Mouse (Mus musculus) E14TG2a.4 (cell line): ENCODE measurements around the gene Rbpj.

Source experiments
- H3K27me3 ChIP-seq: 2 replicates; pipeline ENCODE4 v1.6.1; 2014; ENCODE audit warnings: low read length, control low read depth; ENCODE audit not compliant: insufficient read depth
- H3K36me3 ChIP-seq: 2 replicates; pipeline ENCODE4 v1.6.1; 2014; ENCODE audit warnings: low read length, control low read depth; ENCODE audit not compliant: insufficient read depth
- H3K4me1 ChIP-seq: replicated peaks from 2 replicates; pipeline ENCODE4 v1.6.1; 2014; ENCODE audit warnings: low read depth, low read length, control low read depth
- H3K4me3 ChIP-seq: replicated peaks from 2 replicates; pipeline ENCODE4 v1.5.1; 2014; ENCODE audit warnings: mild to moderate bottlenecking, low read length
- H3K9me3 ChIP-seq: 2 replicates; pipeline ENCODE4 v1.6.1; 2014; ENCODE audit warnings: low read length, control low read depth
- CTCF ChIP-seq: conservative IDR thresholded peaks from 2 replicates; pipeline ENCODE4 v1.5.1; 2014; ENCODE audit warnings: low read length
- NANOG ChIP-seq: IDR thresholded peaks from 2 replicates; pipeline ENCODE4 v1.6.1; 2014; ENCODE audit warnings: borderline replicate concordance, low read length, mixed read lengths
- POU5F1 ChIP-seq: IDR thresholded peaks from 2 replicates; pipeline ENCODE4 v1.6.1; 2014; ENCODE audit warnings: low read length, borderline replicate concordance

The Rbpj gene

DNA sequence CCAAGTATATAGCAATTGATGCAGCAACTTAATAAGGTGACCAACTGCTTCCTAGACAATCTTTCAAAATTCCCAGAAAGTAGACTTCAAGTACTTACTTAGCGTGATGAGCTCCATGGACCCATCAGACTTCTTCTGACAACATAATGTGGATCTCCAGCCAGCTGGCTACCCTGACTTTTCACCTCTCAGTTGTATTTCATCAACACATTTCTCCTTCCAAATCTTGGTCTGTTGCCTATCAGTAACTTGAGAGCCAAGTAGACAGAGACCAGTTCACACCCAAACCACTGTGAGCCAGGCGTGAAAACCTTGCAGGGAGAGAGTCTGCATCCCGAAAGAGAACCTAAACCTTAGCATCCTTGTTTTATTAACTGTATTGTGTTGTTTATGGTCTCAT, 26.3 kb upstream of the Rbpj start:
- H3K9me3 ChIP-seq = peaks cover 33% of the 10 kb centered on the region
- peaks cover 7% of the 10 kb centered on the region; the same call in 1 of the 2 replicates for H3K27me3 ChIP-seq
- peaks cover 8% of the 10 kb centered on the region for H3K4me1 ChIP-seq
- H3K36me3 ChIP-seq = no peaks in the 10 kb centered on the region
- no peak for TF ChIP-seq NANOG
- no peak for TF ChIP-seq POU5F1
- no peak for TF ChIP-seq CTCF
- no peak overlapping the region for H3K4me3 ChIP-seq

DNA sequence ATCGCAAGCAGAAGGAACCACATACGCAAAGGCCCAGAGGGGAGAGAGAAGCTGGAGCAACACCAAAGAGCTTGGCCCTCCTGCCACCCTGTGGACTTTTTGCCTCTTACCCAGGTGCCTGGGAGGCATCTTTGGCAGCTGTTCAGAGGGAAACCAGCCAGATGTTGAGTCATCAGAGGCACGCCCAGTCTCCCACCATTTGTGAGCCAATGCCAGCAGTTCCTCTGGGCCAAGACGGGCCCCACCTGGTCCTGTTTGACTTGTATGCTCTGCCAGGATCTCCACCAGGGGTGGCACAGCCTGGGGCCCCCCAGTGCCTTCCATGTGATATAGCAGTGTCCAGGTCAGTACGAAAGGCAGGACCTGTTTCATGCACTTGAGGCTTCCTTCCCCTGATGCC, 21.9 kb upstream of the Rbpj start:
- H3K9me3 ChIP-seq = peaks cover 13% of the 10 kb centered on the region
- TF ChIP-seq NANOG (no peak), CTCF (no peak), POU5F1 (no peak)
- peaks cover 14% of the 10 kb centered on the region for H3K27me3 ChIP-seq
- no peak overlapping the region for H3K4me3 ChIP-seq
- H3K36me3 ChIP-seq = no peaks in the 10 kb centered on the region
- H3K4me1 ChIP-seq = peaks cover 7% of the 10 kb centered on the region; the same call in 1 of the 2 replicates

- Histone ChIP-seq H3K9me3 (no peaks in the 10 kb centered on the region), H3K4me3 (no peak overlapping the region)
- no peak for TF ChIP-seq CTCF
- no peak for TF ChIP-seq POU5F1
- TF ChIP-seq NANOG = no peak; the same call in 1 of the 2 replicates
Observed at GRCm38 (mm10) chr5:53450945-53451344, 15.0 kb upstream of the Rbpj start.

DNA sequence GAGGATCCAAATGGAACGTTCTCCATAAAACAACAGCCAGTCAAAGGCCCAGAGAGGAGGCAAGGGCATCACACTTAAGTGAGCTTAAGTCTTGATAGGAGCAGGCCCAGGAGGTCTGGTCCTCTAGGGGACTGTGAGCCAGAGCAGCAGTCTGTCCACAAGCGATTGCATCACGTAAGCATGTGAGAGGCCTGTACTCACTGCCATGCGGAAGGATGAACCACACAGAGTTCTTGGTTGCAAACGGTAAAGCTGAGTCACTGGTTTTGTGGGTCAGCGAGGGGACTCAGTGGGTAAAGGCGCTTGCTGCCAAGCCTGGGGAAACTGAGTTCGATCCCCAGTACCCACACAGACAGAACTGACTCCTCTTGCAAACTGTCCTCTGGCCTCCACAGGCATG, 14.1 kb upstream of the Rbpj start:
- Histone ChIP-seq H3K36me3 (no peaks in the 10 kb centered on the region), H3K4me3 (no peak overlapping the region), H3K9me3 (no peaks in the 10 kb centered on the region), H3K27me3 (peaks cover 10% of the 10 kb centered on the region; the same call in 1 of the 2 replicates), H3K4me1 (peaks cover 21% of the 10 kb centered on the region)
- TF ChIP-seq NANOG (no peak), POU5F1 (no peak), CTCF (no peak)

More at GRCm38 (mm10) chr5:53450945-53451344, 15.0 kb upstream of the Rbpj start:
- H3K27me3 ChIP-seq = peaks cover 7% of the 10 kb centered on the region; the same call in 1 of the 2 replicates
- peaks cover 21% of the 10 kb centered on the region for H3K4me1 ChIP-seq
- H3K36me3 ChIP-seq = no peaks in the 10 kb centered on the region

- H3K9me3 ChIP-seq = no peaks in the 10 kb centered on the region
- H3K36me3 ChIP-seq = no peaks in the 10 kb centered on the region
- no peak for TF ChIP-seq NANOG
- TF ChIP-seq POU5F1 = no peak
- no peak for TF ChIP-seq CTCF
- H3K27me3 ChIP-seq = peaks cover 5% of the 10 kb centered on the region; the same call in 1 of the 2 replicates
- no peak overlapping the region for H3K4me3 ChIP-seq
- peaks cover 17% of the 10 kb centered on the region for H3K4me1 ChIP-seq
Observed at GRCm38 (mm10) chr5:53452920-53453319, 13.0 kb upstream of the Rbpj start.

- Histone ChIP-seq H3K4me3 (no peak overlapping the region), H3K4me1 (peaks cover 17% of the 10 kb centered on the region), H3K36me3 (no peaks in the 10 kb centered on the region), H3K9me3 (no peaks in the 10 kb centered on the region), H3K27me3 (peaks cover 3% of the 10 kb centered on the region; the same call in 1 of the 2 replicates)
- TF ChIP-seq POU5F1 = no peak
- no peak for TF ChIP-seq CTCF
- no peak for TF ChIP-seq NANOG
Observed at GRCm38 (mm10) chr5:53454706-53455105, 11.2 kb upstream of the Rbpj start.

DNA sequence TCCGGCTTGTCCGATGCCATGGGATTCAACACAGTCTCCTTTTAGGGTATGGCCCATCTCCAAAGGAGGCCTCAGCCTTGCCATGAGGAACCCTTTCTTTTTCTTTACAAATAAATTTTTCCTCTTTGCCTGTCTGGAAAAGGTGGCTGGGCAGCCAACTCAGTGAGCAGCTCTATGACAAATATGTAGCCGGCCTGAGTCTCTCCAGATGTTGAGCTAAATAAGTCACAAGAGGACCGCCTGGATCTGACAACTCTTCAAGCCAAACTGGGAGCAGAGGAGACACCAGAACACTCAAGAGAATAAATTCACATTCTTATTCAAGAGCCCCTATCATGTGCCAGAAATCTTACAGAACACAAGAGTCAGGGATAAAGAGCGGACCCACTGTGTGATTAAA, 10.5 kb upstream of the Rbpj start:
- Histone ChIP-seq H3K9me3 (no peaks in the 10 kb centered on the region), H3K36me3 (no peaks in the 10 kb centered on the region), H3K27me3 (peaks cover 3% of the 10 kb centered on the region; the same call in 1 of the 2 replicates), H3K4me3 (no peak overlapping the region), H3K4me1 (peaks cover 17% of the 10 kb centered on the region)
- TF ChIP-seq POU5F1 (no peak), CTCF (no peak), NANOG (no peak)

DNA sequence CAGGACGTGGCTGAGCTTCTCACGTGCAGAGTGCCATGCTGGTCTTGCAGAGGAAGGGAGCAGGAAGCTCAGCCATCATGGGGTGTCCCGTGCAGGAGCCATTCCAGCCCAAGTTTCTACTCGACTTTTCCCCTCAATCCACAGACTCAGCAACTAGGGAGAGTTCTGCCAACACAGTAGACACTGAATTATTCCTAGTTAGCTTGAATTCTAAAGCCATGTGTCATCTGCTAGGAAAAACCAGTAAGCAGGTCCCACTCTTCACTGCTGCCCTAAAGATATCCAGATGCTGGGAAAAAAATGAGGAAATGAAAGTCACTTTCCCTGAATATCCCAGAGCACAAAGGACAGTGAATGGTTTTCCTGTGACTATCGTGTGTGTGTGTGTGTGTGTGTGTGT, 5.8 kb upstream of the Rbpj start:
- Histone ChIP-seq H3K4me3 (no peak overlapping the region), H3K36me3 (no peaks in the 10 kb centered on the region), H3K9me3 (no peaks in the 10 kb centered on the region), H3K4me1 (peaks cover 28% of the 10 kb centered on the region), H3K27me3 (peaks cover 10% of the 10 kb centered on the region; the same call in 1 of the 2 replicates)
- no peak for TF ChIP-seq NANOG
- TF ChIP-seq CTCF = no peak
